Mouse (Mus musculus) ZHBTc4 (cell line): ENCODE data around the gene Crnn.

Experiments used
- DNase-seq: peaks from one replicate; pipeline ENCODE4 v3.0.0-alpha.2; 2011; ENCODE audit warnings: low read depth, low spot score

The Crnn gene

GRCm38 (mm10) chr3:93144510-93145051, at the start of gene Crnn:
Gene Crnn, plus strand, starts transcription at chr3:93144787.
- peak; percentile 11 for DNase-seq

GRCm38 (mm10) chr3:93096447-93096846, 48.1 kb upstream of the Crnn start:
- no peak for DNase-seq

DNA sequence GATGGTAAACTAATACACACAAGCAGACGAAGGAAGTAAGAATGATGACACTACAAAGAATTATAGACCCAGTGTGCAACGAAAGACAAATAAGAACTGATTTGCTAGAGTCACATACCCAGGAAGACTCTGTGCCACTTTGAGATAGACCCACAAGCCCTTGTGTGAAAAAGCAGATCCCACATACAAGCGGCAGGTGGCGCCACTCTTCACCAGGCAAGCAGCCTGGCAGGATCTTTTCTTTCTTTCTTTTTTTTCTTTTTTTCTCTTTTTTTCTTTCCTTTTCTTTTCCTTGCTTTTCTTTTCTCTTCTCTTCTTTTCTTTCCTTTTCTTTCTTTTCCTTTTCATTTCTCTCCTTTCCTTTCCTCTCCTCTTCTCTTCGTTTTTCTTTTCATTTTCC, 32.9 kb upstream of the Crnn start:
- DNase-seq, result peak; percentile 68

DNA sequence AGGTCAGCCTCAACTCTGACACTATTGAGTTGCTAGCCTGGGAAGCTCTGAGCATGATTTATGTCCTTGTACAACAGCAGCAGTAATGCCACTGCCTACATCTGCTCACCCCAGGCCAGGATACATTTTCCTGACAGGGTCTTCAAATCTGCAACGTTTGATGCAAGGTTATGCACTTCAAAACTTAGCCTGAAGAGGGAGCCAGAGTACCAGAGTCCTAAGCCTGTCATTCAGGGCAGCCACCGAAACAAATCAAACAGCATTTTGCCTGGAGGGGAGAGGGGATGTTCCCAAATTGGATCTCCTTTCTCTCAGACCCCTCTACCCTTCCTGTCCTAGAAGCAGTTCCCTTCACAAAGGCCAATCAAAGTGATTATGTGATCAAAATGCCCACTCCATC, 30.1 kb upstream of the Crnn start:
- DNase-seq, result peak; percentile 72

DNA sequence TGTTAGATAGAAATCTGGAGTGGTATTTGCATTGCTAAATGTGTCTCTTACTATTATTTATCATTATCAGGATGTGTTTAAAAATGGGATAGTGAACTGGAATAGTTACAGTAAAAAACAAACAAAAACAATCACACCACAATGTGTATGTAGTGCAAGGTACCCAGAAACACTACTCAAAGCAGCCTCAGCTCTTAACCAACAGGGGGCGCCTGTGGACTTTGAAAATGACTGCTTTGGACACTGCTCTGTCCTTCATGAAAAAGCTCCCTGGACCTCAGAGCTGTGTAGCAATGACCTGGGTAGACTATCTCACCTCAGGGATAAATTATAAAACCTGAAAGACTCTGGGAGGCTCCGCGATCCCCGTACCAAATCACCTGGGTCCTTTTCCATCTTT, 25.5 kb upstream of the Crnn start:
- peak; percentile 51 for DNase-seq

- no peak for DNase-seq
Observed at GRCm38 (mm10) chr3:93128052-93128451, 16.5 kb upstream of the Crnn start.

- DNase-seq, result no peak
Observed at GRCm38 (mm10) chr3:93129076-93129475, 15.5 kb upstream of the Crnn start.

DNA sequence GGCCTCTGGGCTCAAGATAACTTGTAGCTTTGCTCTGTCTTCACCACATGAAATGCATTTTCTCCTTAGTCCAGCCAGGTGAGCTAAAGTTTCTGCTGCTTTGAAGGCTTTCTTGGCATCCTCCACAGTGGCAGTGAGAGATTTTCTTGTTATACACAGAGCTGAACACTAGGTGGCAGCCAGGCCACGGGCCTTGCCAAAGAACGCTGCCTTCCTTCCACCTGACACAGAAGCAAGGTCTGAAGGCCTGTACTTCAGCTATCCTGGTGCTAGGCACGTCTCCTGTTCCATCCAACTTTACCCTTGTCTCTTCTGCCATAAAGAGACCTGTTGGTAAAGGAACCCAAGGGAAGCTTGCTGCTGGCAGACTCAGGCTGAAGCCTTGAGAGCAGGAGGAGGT, 14.1 kb upstream of the Crnn start:
- peak; percentile 72 for DNase-seq

GRCm38 (mm10) chr3:93162502-93162901, 17.9 kb downstream of the Crnn start:
- DNase-seq, result no peak

DNA sequence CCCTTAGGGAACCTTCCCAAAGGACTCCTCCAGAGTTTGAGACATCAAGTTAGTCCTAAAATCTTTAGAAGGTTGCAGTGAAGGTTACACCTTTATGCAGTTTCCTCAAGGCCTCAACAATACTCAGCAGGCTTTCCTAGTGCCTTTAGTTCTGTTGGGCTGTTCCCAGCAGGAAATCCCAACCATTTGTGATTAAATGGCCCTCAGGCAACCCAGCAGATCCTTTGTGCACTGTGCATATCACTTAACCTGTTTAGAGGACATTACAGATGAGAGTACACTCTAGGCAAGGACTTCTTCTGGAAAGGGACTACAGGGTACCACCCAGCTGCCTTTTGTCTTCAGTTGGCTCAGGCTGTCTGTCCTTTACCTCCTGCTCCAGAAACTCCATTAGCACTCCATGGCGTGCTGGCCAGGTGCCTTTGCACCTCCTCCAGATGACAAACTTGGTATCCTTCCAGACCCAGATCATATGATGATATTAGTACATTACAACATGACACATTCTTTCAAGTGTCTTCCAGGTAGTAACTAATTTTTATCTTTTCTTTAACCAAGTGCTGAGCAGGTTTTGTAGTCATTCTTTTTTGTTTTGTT, 18.5 kb downstream of the Crnn start:
- DNase-seq, result peak; percentile 91

- DNase-seq, result no peak
Observed at GRCm38 (mm10) chr3:93180856-93181255, 36.3 kb downstream of the Crnn start.

- DNase-seq, result no peak
Observed at GRCm38 (mm10) chr3:93196978-93197377, 52.4 kb downstream of the Crnn start, which contains the start of gene Flg2. Gene Flg2, plus strand, starts transcription at chr3:93197278.
